Mouse (Mus musculus) embryonic fibroblast, embryonic 13.5 days (primary cell): ENCODE data around the gene Tmem220.

Experiments used
- CTCF ChIP-seq: IDR thresholded peaks from 2 replicates; pipeline ENCODE4 v1.5.1; 2011; ENCODE audit warnings: mild to moderate bottlenecking, control low read depth, low read length, moderate library complexity, borderline replicate concordance; ENCODE audit not compliant: insufficient read depth
- POLR2A ChIP-seq: IDR thresholded peaks from 2 replicates; pipeline ENCODE4 v1.6.1; 2011; ENCODE audit warnings: low read depth, mild to moderate bottlenecking, control low read depth, low read length, moderate library complexity

DNA sequence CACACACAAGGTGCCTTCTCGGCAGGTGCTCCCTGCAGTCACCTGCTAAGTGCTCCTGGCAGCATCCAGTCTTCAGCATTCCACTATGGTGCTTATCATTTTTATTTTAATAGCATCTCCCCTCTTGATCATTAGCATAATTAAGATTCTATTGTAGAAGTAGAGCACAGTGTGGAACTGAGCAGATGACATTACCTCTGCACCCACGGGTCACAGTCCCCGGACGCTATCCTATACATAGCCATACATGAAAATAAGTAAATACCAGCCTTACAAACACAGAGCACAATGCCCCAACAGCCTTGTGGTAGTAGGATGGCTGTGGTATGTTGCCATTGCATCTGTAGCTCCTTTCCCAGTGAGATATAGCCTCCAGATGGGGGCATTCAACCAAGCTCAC, 16.4 kb upstream of the Tmem220 start:
- TF ChIP-seq CTCF (no peak), POLR2A (no peak)
